Mouse (Mus musculus): ENCODE data around the gene Ercc6l. TPM values are rescaled to one million over a fixed set of nuclear protein-coding genes. Genes with fewer than 3 reads are reported as not detected.

Gene Ercc6l
- polyA plus RNA-seq, 1 experiment, result 0.08 TPM

- Histone ChIP-seq H3K4me3 (replicated peaks; ENCODE audit: insufficient read depth, low read depth, low read length) (no peak overlapping the region), H3K27ac (ENCODE audit: insufficient read depth, low read length) (no peak overlapping the region), H3K27me3 (ENCODE audit: control insufficient read depth, insufficient read depth, low read length) (no peaks in the 10 kb centered on the region), H3K4me1 (ENCODE audit: control insufficient read depth, insufficient read depth, low read length) (peaks cover 4% of the 10 kb centered on the region; the same call in 1 of the 2 replicates)
- DNase-seq, result peak in 1 of 2 experiments; percentile 17
- 34% methylated on average over 7 of the region's 7 CpGs for WGBS
- TF ChIP-seq CTCF (IDR thresholded peaks at IDR 0.05; ENCODE audit: borderline replicate concordance, insufficient read depth, low read depth, low read length) (no peak), POLR2A (IDR thresholded peaks at IDR 0.05; ENCODE audit: borderline replicate concordance, insufficient read depth, low read length) (no peak)
Measured at GRCm38 (mm10) chrX:102101886-102102285, 55.0 kb downstream of the Ercc6l start.

GRCm38 (mm10) chrX:102094381-102094904, 62.4 kb downstream of the Ercc6l start:
- no peak overlapping the region for H3K27ac ChIP-seq (ENCODE audit: insufficient read depth, low read length)
- no peaks in the 10 kb centered on the region for H3K27me3 ChIP-seq (ENCODE audit: control insufficient read depth, insufficient read depth, low read length)
- 79% methylated on average over 7 of the region's 7 CpGs for WGBS
- no peak for DNase-seq
- TF ChIP-seq CTCF (IDR thresholded peaks at IDR 0.05; ENCODE audit: borderline replicate concordance, insufficient read depth, low read depth, low read length) (no peak), POLR2A (IDR thresholded peaks at IDR 0.05; ENCODE audit: borderline replicate concordance, insufficient read depth, low read length) (no peak)
- no peaks in the 10 kb centered on the region for H3K4me1 ChIP-seq (ENCODE audit: control insufficient read depth, insufficient read depth, low read length)
- no peak overlapping the region for H3K4me3 ChIP-seq (replicated peaks; ENCODE audit: insufficient read depth, low read depth, low read length)

Other genes starting within 250 kb of the Ercc6l start
- gene Rtl5, start 85.8 kb downstream of the Ercc6l start, polyA plus RNA-seq (2012; rRNA removed), result 14.7 and 16.1 TPM in 2 replicates
- gene Pin4, start 37.6 kb downstream of the Ercc6l start, polyA plus RNA-seq (2012; rRNA removed), result 42.2 and 51.5 TPM in 2 replicates
- 438 and 491 TPM in 2 replicates for gene Rps4x, start 32.3 kb upstream of the Ercc6l start, polyA plus RNA-seq (2012; rRNA removed)
- gene Cited1, start 95.1 kb upstream of the Ercc6l start, polyA plus RNA-seq (2012; rRNA removed), result 11.4 and 13.2 TPM in 2 replicates

Data from cerebellum, adult 2 months (tissue).